Mouse (Mus musculus) liver, adult 2 months (tissue): Measurements from ENCODE around the gene Arhgdib.

ENCODE experiments used
- CTCF ChIP-seq: fragments of 200-500 bp; IDR thresholded peaks from 2 replicates; pipeline ENCODE4 v1.5.1; 2011; ENCODE audit warnings: low read depth, low read length, control low read depth
- POLR2A ChIP-seq: fragments of 200-500 bp; IDR thresholded peaks from 2 replicates; pipeline ENCODE4 v1.6.1; 2011; ENCODE audit warnings: low read length, control low read depth; ENCODE audit not compliant: insufficient read depth; ENCODE audit errors: extremely low read depth

DNA sequence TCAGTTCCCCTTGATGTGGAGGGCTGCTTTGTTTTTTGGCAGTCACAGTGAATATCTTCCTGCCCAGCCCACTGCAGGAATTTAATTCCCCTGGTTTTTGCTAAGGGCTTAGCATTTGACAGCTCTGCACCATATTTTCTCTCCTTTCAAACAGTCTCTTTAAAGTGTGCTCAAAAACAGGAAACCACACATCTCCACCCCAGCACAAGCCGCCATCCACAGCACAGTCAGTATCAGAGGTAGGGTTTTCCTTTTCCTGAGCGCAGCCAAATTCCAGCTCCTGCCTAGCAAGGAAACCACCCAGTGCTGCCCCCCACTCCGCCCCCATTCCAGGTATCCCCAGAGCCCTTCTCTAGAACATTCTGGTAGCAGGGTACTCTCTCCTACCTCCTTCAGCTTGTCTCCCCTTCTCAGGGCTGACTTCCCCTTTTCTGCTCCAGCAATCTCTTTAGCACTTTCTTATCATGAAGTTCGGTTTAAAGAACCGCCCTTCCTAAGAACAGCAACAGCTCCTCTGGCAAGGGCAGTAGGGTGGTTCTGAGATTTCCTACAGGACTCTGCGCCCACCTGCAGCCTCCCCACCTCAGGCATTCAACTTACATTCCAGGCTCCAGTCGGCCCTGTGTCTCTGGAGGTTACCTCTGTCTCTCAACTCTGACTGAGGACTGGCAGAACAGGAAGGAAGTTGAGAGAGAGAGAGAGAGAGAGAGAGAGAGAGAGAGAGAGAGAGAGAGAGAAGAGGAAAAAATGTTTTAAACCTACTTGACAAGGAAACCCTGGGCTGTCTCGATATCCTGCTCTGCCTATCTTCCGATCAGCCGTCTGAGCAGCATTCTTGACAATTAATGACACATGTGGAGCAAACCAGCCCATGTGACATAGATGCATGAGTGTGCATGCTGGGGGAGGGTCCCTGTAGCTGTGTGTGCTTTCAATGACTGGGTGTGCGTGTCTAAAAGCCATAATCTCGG, at the start of gene Arhgdib:
- TF ChIP-seq CTCF, result no peak
- no peak for TF ChIP-seq POLR2A
